8 mouse cellular contexts compared by ENCODE assay signal in the genomic region with DNA sequence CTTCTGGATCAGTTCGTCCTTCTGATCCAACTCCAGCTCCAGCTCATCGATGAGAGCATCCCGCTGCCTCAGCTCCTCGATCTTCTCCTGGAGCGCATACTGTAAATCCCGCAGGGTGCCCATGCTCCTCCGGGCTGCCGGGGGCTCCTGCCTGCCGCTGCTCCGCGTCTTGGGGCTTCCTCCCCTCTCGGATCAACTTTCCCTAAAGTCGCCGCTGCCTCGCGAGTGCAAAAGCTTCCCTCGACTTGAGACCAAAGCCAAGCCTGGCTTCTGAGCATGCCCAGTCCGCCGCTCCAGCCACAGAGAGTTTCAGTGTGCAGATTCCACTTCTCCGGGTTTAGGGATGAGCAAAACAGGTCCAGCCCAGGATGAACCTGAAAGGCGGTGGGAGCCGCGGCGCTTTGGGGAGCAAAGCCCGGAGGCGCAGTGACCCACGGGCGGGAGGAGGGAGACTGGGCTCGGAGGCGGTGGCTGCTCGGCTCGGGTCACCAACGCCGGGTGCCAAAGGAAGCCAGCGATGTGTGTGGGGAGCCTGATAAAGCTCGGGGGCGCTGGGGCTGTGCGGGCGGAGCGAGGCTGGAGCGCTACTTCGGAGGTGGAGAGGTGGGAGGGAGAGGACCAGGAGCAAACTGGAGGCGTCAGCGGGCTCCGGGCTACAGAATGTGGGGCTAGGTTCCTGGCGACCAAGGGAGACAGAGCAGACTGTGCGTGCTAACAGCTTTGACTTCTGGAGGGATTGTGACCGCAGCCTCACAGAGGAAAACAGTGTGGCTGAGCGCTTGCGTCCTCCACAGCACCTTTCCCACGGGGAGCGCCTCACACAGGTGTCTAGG.
DNase-seq lines count a peak whose midpoint lies in the region; ATAC-seq and TF ChIP-seq lines count a peak whose summit lies in the region.

No protein-coding gene starts in this region.

- H3K27me3 ChIP-seq in intestine, embryonic 14.5 days (replicated peaks; ENCODE audit: control insufficient read depth, insufficient read depth, low read length) = no peaks in the 10 kb centered on the region

- H3K36me3 ChIP-seq in intestine, embryonic 14.5 days (ENCODE audit: control insufficient read depth, insufficient read depth, low read length) = no peaks in the 10 kb centered on the region

- intact Hi-C loops in left cerebral cortex, postnatal 14 days (cut with DNase I) = no loop called here

- H3K9me3 ChIP-seq in intestine, embryonic 14.5 days (ENCODE audit: control insufficient read depth, low read length) = no peaks in the 10 kb centered on the region

- peak overlapping the region; percentile 62 for H3K9ac ChIP-seq in intestine, embryonic 14.5 days (ENCODE audit: low read length)

- TF ChIP-seq CTCF in cortical plate, adult 2 months (IDR thresholded peaks at IDR 0.05; ENCODE audit: extremely low read depth, insufficient read depth, low read length) = no peak

- peak; percentile 80 for DNase-seq in R1 (ENCODE audit: low read depth, low spot score)
- DNase-seq in gastrocnemius, postnatal 25 days = peak; percentile 35
- peak; percentile 86 for DNase-seq in intestine, embryonic 14.5 days (ENCODE audit: low spot score)
- DNase-seq in left cerebral cortex, postnatal 14 days (ENCODE audit: low spot score in 2 of 2) = peak; percentile 36 to 69
- peak; percentile 73 to 76 for DNase-seq in right cerebral cortex, postnatal 10 days (ENCODE audit: low spot score in 2 of 2)
- no peak for DNase-seq in thymus, adult 18-20 months

- under 1% methylated on average over 52 of the region's 52 CpGs for WGBS in intestine, embryonic 14.5 days

- ATAC-seq in intestine, embryonic 14.5 days (replicated peaks; ENCODE audit: low FRiP score, low TSS enrichment, low read depth) = peak; percentile 61
- peak; percentile 51 for ATAC-seq in megakaryocyte, adult 5-6 weeks (ENCODE audit: poor library complexity, severe bottlenecking)

- H3K4me3 ChIP-seq in cortical plate, adult 2 months (ENCODE audit: insufficient read depth, low read length) = peak overlapping the region; percentile 58
- H3K4me3 ChIP-seq in intestine, embryonic 14.5 days (ENCODE audit: low read depth, low read length) = peak overlapping the region; percentile 57

- peak overlapping the region; percentile 61 for H3K27ac ChIP-seq in cortical plate, adult 2 months (ENCODE audit: insufficient read depth, low read length)
- H3K27ac ChIP-seq in intestine, embryonic 14.5 days (ENCODE audit: low read depth) = peak overlapping the region; percentile 82

- H3K4me1 ChIP-seq in cortical plate, adult 2 months (ENCODE audit: control insufficient read depth, insufficient read depth, low read length) = peaks cover 2% of the 10 kb centered on the region; the same call in 1 of the 2 replicates
- peaks cover 7% of the 10 kb centered on the region; the same call in 1 of the 2 replicates for H3K4me1 ChIP-seq in intestine, embryonic 14.5 days (replicated peaks; ENCODE audit: control insufficient read depth, insufficient read depth, low read length)

- peak overlapping the region; percentile 77 for H3K4me2 ChIP-seq in intestine, embryonic 14.5 days (ENCODE audit: low read length)

- peak; percentile 58; the same call in 1 of the 2 replicates for TF ChIP-seq POLR2A in cortical plate, adult 2 months (IDR thresholded peaks at IDR 0.05; ENCODE audit: extremely low read depth, insufficient read depth, low read length)

Comparison
In these comparisons a context has a peak if more than half of its experiments do, and no peak if none do; other contexts are left out.
1. DNase-seq: peak in R1 (single experiment), gastrocnemius, postnatal 25 days (single experiment), intestine, embryonic 14.5 days (single experiment), left cerebral cortex, postnatal 14 days (2 of 2) and right cerebral cortex, postnatal 10 days (2 of 2); none in thymus, adult 18-20 months (0 of 2).